Mouse (Mus musculus): ENCODE results near the gene Tnrc6a. TPM values are rescaled to one million over a fixed set of nuclear protein-coding genes. Genes with fewer than 3 reads are reported as not detected.

The Tnrc6a gene
- 46.1 TPM for polyA plus RNA-seq (2014; fragmentation: Illumina TruSeq; extraction: RNeasy Lipid Tissue Mini Kit (QIAGEN cat#74804); ENCODE audit: low read depth, low replicate concordance)

DNA sequence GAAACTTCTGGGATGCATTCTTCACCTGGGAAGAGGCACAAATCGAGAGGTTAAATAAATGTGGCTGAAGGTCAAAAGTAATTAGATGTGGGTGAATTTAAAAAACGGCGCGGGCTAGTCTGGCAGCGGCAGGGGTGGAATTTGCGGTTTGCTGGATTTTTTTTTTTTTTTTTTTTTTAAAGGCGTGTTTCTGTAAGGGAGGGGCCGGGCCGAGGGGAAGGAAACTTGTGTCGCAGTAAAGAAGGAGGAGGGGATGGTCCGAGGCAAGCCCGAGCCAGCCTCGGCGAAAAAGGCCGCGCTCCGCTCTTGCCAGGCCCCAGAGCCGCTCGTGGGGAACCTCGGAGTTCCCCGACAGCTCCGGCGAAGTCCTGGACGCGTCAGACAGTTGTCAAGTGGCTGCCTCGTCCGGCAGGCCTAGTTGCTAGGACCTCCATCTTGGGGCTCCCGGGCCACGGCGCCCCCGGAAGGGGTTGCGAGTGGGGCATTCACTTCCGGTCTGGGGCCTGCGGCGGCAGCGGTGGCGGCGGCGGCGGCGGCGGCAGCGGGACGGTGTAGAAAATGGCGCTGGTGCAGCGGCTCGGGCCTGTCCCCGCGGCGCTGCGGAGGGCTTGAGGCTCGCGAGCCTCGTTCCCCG lies at the start of gene Tnrc6a:
Tnrc6a (plus strand) TSS at position 221 of the 634 bp plus-strand sequence.

DNA sequence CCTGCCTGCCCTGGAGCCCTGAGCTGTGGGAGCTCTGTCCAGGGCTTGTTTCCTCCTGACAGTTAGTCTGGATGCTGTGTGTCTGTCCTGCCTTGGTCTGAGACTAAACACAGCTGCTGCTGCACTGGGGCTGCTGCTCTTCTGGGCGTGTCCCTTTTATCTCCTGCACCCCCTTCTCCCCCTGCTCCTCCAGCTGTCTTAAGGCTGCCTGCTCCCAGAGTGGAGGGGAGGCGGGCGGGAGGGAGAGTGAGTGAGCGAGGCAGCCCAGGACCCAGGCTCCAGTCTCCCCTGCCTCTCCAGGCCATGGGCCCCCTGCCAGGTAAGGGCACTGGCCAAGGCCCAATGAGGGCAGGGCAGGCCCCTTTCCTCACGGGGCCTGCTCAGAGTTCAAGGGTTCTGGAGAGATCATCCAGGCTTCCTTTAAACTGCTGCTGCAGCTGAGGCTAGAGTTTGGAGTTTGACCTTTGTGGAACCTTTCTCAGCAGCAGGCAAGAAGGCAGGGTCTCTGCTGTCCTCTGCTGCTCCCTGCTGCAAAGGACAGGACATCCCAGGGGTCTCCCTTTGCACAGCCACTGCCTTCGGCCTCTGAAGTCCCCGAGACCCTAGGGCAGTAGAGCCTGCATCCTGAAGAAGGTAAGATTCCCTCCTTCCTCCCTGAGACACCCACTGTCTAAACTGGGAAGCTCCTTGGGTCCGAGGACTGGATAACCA lies 90.8 kb downstream of the Tnrc6a start, which contains the start of gene Slc5a11:
Slc5a11 (plus strand) TSS at position 416 of the 711 bp plus-strand sequence.

Other genes with a start within 250 kb of the Tnrc6a start
- gene Rbbp6, start 158.2 kb upstream of the Tnrc6a start, polyA plus RNA-seq (2014; fragmentation: Illumina TruSeq; extraction: RNeasy Lipid Tissue Mini Kit (QIAGEN cat#74804); ENCODE audit: low read depth, low replicate concordance): 71.5 TPM
- gene Slc5a11, start 90.9 kb downstream of the Tnrc6a start, polyA plus RNA-seq (2014; fragmentation: Illumina TruSeq; extraction: RNeasy Lipid Tissue Mini Kit (QIAGEN cat#74804); ENCODE audit: low read depth, low replicate concordance): 3.3 TPM
- 55.8 TPM for gene Lcmt1, start 245.9 kb downstream of the Tnrc6a start, polyA plus RNA-seq (2014; fragmentation: Illumina TruSeq; extraction: RNeasy Lipid Tissue Mini Kit (QIAGEN cat#74804); ENCODE audit: low read depth, low replicate concordance)
- gene Arhgap17, start 246.0 kb downstream of the Tnrc6a start, polyA plus RNA-seq (2014; fragmentation: Illumina TruSeq; extraction: RNeasy Lipid Tissue Mini Kit (QIAGEN cat#74804); ENCODE audit: low read depth, low replicate concordance): 15.6 TPM